Mouse (Mus musculus) forebrain, embryonic 13.5 days (tissue): ENCODE measurements around the gene Ciz1. TPM values are rescaled to one million over a fixed set of nuclear protein-coding genes. Genes with fewer than 3 reads are reported as not detected.

ENCODE experiments used
- ATAC-seq: fragments of 200-750 bp; cut with Nextera tagmentation; 2 replicates; pipeline ENCODE4 v1.8.0; 2017
- H3K27ac ChIP-seq: fragments of 300-500 bp; sonication (generic); 2 replicates; pipeline ENCODE4 v1.5.1; 2015; ENCODE audit warnings: inconsistent platforms, mild to moderate bottlenecking, moderate library complexity
- H3K27me3 ChIP-seq: fragments of 300-500 bp; sonication (generic); 2 replicates; pipeline ENCODE4 v1.6.1; 2015; ENCODE audit warnings: mild to moderate bottlenecking, inconsistent platforms
- H3K36me3 ChIP-seq: fragments of 300-500 bp; sonication (generic); 2 replicates; pipeline ENCODE4 v1.6.1; 2015; ENCODE audit warnings: mild to moderate bottlenecking, inconsistent platforms; ENCODE audit not compliant: poor library complexity, severe bottlenecking
- H3K4me1 ChIP-seq: fragments of 300-500 bp; sonication (generic); 2 replicates; pipeline ENCODE4 v1.6.1; 2015; ENCODE audit warnings: inconsistent platforms
- H3K4me2 ChIP-seq: fragments of 300-500 bp; sonication (generic); 2 replicates; pipeline ENCODE4 v1.6.1; 2015; ENCODE audit warnings: inconsistent platforms, mild to moderate bottlenecking, moderate library complexity
- H3K4me3 ChIP-seq: fragments of 300-500 bp; sonication (generic); 2 replicates; pipeline ENCODE4 v1.5.1; 2015; ENCODE audit warnings: mild to moderate bottlenecking, inconsistent platforms
- H3K9ac ChIP-seq: fragments of 300-500 bp; sonication (generic); 2 replicates; pipeline ENCODE4 v1.6.1; 2015; ENCODE audit warnings: mild to moderate bottlenecking, inconsistent platforms
- H3K9me3 ChIP-seq: fragments of 300-500 bp; sonication (generic); replicated peaks from 2 replicates; pipeline ENCODE4 v1.6.1; 2016; ENCODE audit warnings: inconsistent platforms
- WGBS: fragments of 180-500 bp; shearing (Covaris S2); methylation state at CpG from one replicate; pipeline ENCODE4 v1.1.7; 2015; 5-methylcytosine and 5-hydroxymethylcytosine counted together
- microRNA-seq: library from miRNA; unstranded; fragments of <30 nt; microRNA quantifications from one replicate; pipeline ENCODE4, GENCODE M21; 2016
- polyA plus RNA-seq: library from polyadenylated mRNA; unstranded; fragments of >200 nt; fragmentation: Nextera tagmentation; extraction: Ambion mirVana; gene quantifications from 2 replicates; pipeline ENCODE4 v1.2.1, GENCODE M21; 2015

Ciz1 gene
- polyA plus RNA-seq, 1 experiment from 2014 or later: 52.4 TPM

- 69% methylated on average over 4 of the region's 4 CpGs for WGBS
- H3K9me3 ChIP-seq: no peaks in the 10 kb centered on the region
- no peak for ATAC-seq
Observed at GRCm38 (mm10) chr2:32429215-32429891, 77.2 kb downstream of the Ciz1 start.

More at GRCm38 (mm10) chr2:32429215-32429891, 77.2 kb downstream of the Ciz1 start:
- Histone ChIP-seq H3K4me3 (peak overlapping the region; percentile 31), H3K9ac (peak overlapping the region; percentile 47), H3K27ac (peak overlapping the region; percentile 82), H3K4me1 (peaks cover 54% of the 10 kb centered on the region), H3K36me3 (0 out of 2 replicates have a peak, but pooled peaks cover 5% of the 10 kb centered on the region), H3K27me3 (no peaks in the 10 kb centered on the region), H3K4me2 (peak overlapping the region; percentile 79)

Small RNA genes within 50 kb of the gene (microRNA-seq; reads per million reads assigned to microRNA genes)
- gene Gm23363: not detected
- 57.9 reads per million, percentile 43 among the genes with 10 or more reads in this experiment for gene Mir199b

Other genes starting within 250 kb of the Ciz1 start
- gene Prrc2b, start 201.2 kb upstream of the Ciz1 start, polyA plus RNA-seq: 53.0 and 57.4 TPM in 2 replicates
- gene Pomt1, start 115.7 kb upstream of the Ciz1 start, polyA plus RNA-seq: 23.7 and 27.0 TPM in 2 replicates
- 76.9 and 89.3 TPM in 2 replicates for gene Uck1, start 92.2 kb upstream of the Ciz1 start, polyA plus RNA-seq
- gene Golga2, start 64.9 kb upstream of the Ciz1 start, polyA plus RNA-seq: 20.5 and 23.4 TPM in 2 replicates
- gene Swi5, start 64.3 kb upstream of the Ciz1 start, polyA plus RNA-seq: 466 and 470 TPM in 2 replicates
- 13.7 and 20.2 TPM in 2 replicates for gene Dnm1, start 1.0 kb downstream of the Ciz1 start, polyA plus RNA-seq
- 59.6 and 60.4 TPM in 2 replicates for gene 1110008P14Rik, start 29.6 kb downstream of the Ciz1 start, polyA plus RNA-seq
- 0.20 TPM in 1 of 2 replicates, not detected in the other for gene Lcn2, start 35.9 kb downstream of the Ciz1 start, polyA plus RNA-seq
- gene Ptges2, start 43.6 kb downstream of the Ciz1 start, polyA plus RNA-seq: 28.5 and 30.1 TPM in 2 replicates
- gene Naif1, start 98.1 kb downstream of the Ciz1 start, polyA plus RNA-seq: 5.4 and 5.6 TPM in 2 replicates
- 37.4 and 42.4 TPM in 2 replicates for gene Slc25a25, start 99.1 kb downstream of the Ciz1 start, polyA plus RNA-seq
- gene Fam102a, start 183.0 kb downstream of the Ciz1 start, polyA plus RNA-seq: 4.5 and 5.2 TPM in 2 replicates
- 127 and 129 TPM in 2 replicates for gene Dpm2, start 218.5 kb downstream of the Ciz1 start, polyA plus RNA-seq
- 1.7 and 3.4 TPM in 2 replicates for gene Pip5kl1, start 222.5 kb downstream of the Ciz1 start, polyA plus RNA-seq
- 0.18 and 0.39 TPM in 2 replicates for gene 9430097D07Rik, start 223.4 kb downstream of the Ciz1 start, polyA plus RNA-seq
- gene St6galnac4, start 234.8 kb downstream of the Ciz1 start, polyA plus RNA-seq: 14.5 and 16.5 TPM in 2 replicates
- 10.0 and 10.8 TPM in 2 replicates for gene St6galnac6, start 247.4 kb downstream of the Ciz1 start, polyA plus RNA-seq